Mouse (Mus musculus) thymus, postnatal 36 days (tissue): ENCODE measurements at regions not wholly inside any gene's neighbourhood (a gene's known extent, or its start where the extent isn't known, plus 50 kb on each side); places are given as distances from the start of the nearest gene placed in this dataset.
A peak's percentile ranks its signal among the peaks of the same experiment; 100 is the strongest.

Experiments
- DNase-seq, 2 experiments: peaks; one replicate each; pipeline ENCODE4 v3.0.0; 2022; ENCODE audit warnings: mixed read lengths in 2 of 2

DNA sequence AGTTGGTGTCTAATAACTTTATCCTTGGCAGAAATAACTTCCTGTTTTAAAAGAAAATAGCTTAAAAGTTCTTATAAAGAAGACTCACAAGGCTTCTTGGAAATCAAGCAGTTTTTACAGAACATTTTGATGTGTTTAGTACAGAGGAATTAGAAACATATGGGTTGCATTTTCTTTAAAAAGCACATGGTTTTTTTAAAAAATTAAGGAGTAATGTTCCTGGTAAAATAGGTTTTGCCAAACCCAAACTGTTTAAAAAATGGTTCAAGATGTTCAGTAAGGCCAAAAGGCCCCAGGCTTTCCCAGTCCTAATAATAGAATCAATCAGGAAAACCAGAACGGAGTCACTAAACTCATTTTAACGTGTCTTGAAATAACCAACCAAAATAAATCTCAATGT, 113.5 kb upstream of the Slc35b3 start:
- no peak for DNase-seq

DNA sequence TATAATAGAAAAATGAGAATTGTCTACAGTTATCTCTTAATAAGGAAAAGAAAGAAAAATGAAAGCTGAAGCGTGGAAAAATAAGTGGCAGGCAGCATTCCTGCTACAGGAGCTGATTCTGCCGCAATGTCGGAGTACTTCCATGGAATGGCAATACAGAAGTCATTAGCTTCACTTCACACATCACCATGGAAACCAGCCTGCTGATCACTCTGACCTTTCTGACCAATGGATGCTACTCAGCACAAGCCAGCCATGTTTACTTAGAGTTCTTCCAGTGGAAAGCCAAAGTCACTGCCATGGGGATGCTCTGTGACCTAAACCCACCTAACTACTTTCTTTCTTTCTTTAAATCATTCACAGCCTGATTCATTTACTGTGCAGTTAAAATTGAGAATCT, 71.6 kb upstream of the Slc35b3 start:
- DNase-seq, result no peak

DNA sequence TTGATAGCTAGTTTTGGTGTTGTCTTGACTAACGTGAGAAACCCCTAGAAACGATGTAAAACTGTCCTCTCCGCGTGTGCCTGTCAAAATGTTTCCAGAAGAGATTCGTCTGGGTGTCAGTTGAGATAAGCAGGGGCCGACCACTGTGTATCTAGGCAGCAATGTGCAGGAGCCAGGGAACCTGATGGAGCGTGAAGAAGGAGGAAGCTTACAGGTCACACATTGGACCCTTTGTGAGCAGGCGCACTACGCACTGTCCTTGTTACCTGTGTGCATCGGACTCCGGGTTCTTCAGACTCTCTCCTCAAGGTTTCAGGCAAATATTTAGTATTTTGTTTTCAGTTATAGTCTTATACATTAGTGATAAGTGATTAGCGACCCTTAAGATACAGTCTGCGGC, 59.5 kb upstream of the Slc35b3 start:
- no peak for DNase-seq

DNA sequence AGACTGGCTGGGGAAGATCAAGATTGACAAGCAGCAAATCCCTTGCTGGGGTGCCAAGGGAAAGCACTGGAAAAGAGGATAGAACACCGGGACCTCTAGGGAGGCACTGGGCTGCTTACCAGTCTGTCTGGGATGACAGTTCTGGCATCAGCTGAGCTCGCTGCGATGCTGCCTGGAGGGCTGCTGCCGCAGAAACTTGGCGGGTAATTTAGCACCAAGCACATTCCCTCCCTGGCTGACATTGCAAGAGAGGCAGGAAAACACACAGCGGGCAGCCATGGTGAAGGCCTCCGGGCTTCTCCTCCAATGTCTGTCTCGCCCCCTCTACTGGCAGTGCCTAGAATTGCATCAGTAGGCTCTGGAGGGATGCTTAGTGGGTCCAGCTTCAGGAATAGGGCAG, 51.0 kb upstream of the Slc35b3 start:
- peak; percentile 41 to 53 for DNase-seq
